Mouse (Mus musculus) cerebellum, adult 2 months (tissue): ENCODE measurements around the gene Lrrc59.

Experiments used
- CTCF ChIP-seq: fragments of 200-500 bp; IDR thresholded peaks from 2 replicates; pipeline ENCODE4 v1.5.1; 2011; ENCODE audit warnings: low read depth, mild to moderate bottlenecking, control low read depth, low read length, moderate library complexity, borderline replicate concordance; ENCODE audit not compliant: insufficient read depth
- POLR2A ChIP-seq: fragments of 200-500 bp; IDR thresholded peaks from 2 replicates; pipeline ENCODE4 v1.6.1; 2011; ENCODE audit warnings: low read length, control low read depth, borderline replicate concordance; ENCODE audit not compliant: insufficient read depth

DNA sequence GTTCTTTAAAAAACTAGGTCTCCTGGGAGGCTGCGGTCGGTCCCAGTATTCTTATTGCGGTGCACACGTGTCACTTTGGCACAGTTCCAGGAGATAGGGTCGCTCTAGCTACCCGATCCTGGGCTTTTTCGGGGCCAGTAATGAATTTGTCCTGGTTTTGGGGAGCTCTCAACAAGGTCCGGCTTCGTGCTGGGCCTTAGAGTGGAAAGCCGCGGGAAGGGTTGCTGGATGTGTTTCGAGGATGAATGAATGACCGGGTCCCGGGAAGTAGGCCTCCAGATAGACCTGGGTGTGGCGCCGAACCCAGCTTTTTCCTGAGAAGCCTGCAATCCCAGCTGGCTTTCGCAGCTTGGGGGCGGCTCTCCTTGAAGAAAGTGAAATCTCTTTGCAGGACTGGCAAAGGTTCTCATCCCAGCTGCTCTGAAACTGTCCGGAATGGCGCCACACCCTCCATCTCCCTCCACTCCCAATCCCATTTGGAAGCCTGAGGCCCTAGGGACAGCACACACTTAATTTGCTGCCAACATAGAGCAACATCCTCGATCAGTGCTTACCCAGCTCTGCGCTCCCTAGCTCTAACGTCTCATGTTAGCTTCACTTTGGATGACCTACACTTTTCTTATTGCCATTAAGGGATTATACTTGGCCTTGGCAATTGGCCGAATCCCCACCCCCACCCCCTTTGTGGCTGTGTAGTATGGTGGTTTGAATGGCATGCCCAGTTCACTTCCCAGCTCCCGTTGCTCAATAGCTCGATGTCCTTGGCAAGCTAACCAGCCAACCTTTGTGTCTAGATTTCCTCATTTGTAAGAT, 838 bp downstream of the Lrrc59 start:
- TF ChIP-seq CTCF (no peak), POLR2A (no peak)
